Mouse (Mus musculus) CH12.LX (cell line): ENCODE results near the gene Aaas.
A peak's percentile ranks its signal among the peaks of the same experiment; 100 is the strongest.

Source experiments
- CHD2 ChIP-seq: IDR thresholded peaks from 2 replicates; pipeline ENCODE4 v1.6.1; 2011; ENCODE audit warnings: low read length, improper control_type of control experiment
- CTCF ChIP-seq, 2 experiments: IDR thresholded peaks in 1 of 2; conservative IDR thresholded peaks in 1 of 2; 2 replicates each; pipeline ENCODE4 v1.5.1; 2011 to 2012; ENCODE audit warnings: low read depth in 2 of 2, low read length in 2 of 2, improper control_type of control experiment in 1 of 2, inconsistent platforms in 1 of 2, mild to moderate bottlenecking in 1 of 2, moderate library complexity in 1 of 2
- ELF1 ChIP-seq: IDR thresholded peaks from 2 replicates; pipeline ENCODE4 v1.6.1; 2014; ENCODE audit warnings: low read depth, mild to moderate bottlenecking, inconsistent platforms, low read length, improper control_type of control experiment
- MAX ChIP-seq: IDR thresholded peaks from 2 replicates; pipeline ENCODE4 v1.6.1; 2011; ENCODE audit warnings: low read length, improper control_type of control experiment
- MAZ ChIP-seq: IDR thresholded peaks from 2 replicates; pipeline ENCODE4 v1.6.1; 2012; ENCODE audit warnings: low read depth, mild to moderate bottlenecking, inconsistent platforms, low read length, improper control_type of control experiment, moderate library complexity
- POLR2A ChIP-seq: IDR thresholded peaks from 2 replicates; pipeline ENCODE4 v1.6.1; 2011; ENCODE audit warnings: low read depth, mild to moderate bottlenecking, improper control_type of control experiment, low read length
- POLR2AphosphoS2 ChIP-seq: IDR thresholded peaks from 2 replicates; pipeline ENCODE4 v1.6.1; 2011; ENCODE audit warnings: low read depth, low read length, improper control_type of control experiment
- RAD21 ChIP-seq: IDR thresholded peaks from 2 replicates; pipeline ENCODE4 v1.6.1; 2011; ENCODE audit warnings: low read depth, mild to moderate bottlenecking, low read length, improper control_type of control experiment, moderate library complexity
- TCF12 ChIP-seq: IDR thresholded peaks from 2 replicates; pipeline ENCODE4 v1.6.1; 2014; ENCODE audit warnings: low read depth, mild to moderate bottlenecking, inconsistent platforms, low read length, improper control_type of control experiment
- ZC3H11A ChIP-seq: IDR thresholded peaks from 2 replicates; pipeline ENCODE4 v1.6.1; 2012; ENCODE audit warnings: low read depth, mild to moderate bottlenecking, inconsistent platforms, low read length, improper control_type of control experiment
- ZKSCAN1 ChIP-seq: IDR thresholded peaks from 2 replicates; pipeline ENCODE4 v1.6.1; 2012; ENCODE audit warnings: low read depth, inconsistent platforms, low read length, improper control_type of control experiment, borderline replicate concordance
- ZNF384 ChIP-seq: IDR thresholded peaks from 2 replicates; pipeline ENCODE4 v1.6.1; 2012; ENCODE audit warnings: low read depth, low read length, improper control_type of control experiment, inconsistent platforms

GRCm38 (mm10) chr15:102350138-102350941 lies at the start of gene Aaas:
- TF ChIP-seq ZKSCAN1: no peak
- peak; percentile 90 for TF ChIP-seq TCF12
- TF ChIP-seq CTCF (conservative IDR thresholded peaks at IDR 0.05 in 1 of 2, IDR thresholded peaks at IDR 0.05 in 1 of 2; ENCODE audit: low read depth in 2 of 2, low read length in 2 of 2): peak; percentile 70 to 92
- no peak for TF ChIP-seq ZC3H11A
- peak; percentile 94 for TF ChIP-seq POLR2A
- peak; percentile 99 for TF ChIP-seq ELF1
- peak; percentile 75 for TF ChIP-seq MAX
- TF ChIP-seq CHD2: peak; percentile 44
- no peak; the same call in 1 of the 2 replicates for TF ChIP-seq RAD21
- TF ChIP-seq MAZ: peak; percentile 86
- no peak for TF ChIP-seq POLR2AphosphoS2
- no peak for TF ChIP-seq ZNF384
